Mouse (Mus musculus) forebrain, embryonic 15.5 days (tissue): Measurements from ENCODE around the gene Stxbp1. TPM values are rescaled to one million over a fixed set of nuclear protein-coding genes. Genes with fewer than 3 reads are reported as not detected.
A peak's percentile ranks its signal among the peaks of the same experiment; 100 is the strongest.

Experiments used
- ATAC-seq: fragments of 200-750 bp; cut with Nextera tagmentation; replicated peaks from 2 replicates; pipeline ENCODE4 v1.8.0; 2017; ENCODE audit warnings: mild to moderate bottlenecking, moderate TSS enrichment, moderate library complexity
- H3K27ac ChIP-seq: fragments of 300-500 bp; sonication (generic); replicated peaks from 2 replicates; pipeline ENCODE4 v1.5.1; 2015; ENCODE audit warnings: mild to moderate bottlenecking, inconsistent platforms
- H3K27me3 ChIP-seq: fragments of 300-500 bp; sonication (generic); 2 replicates; pipeline ENCODE4 v1.6.1; 2015; ENCODE audit warnings: inconsistent platforms
- H3K36me3 ChIP-seq: fragments of 300-500 bp; sonication (generic); 2 replicates; pipeline ENCODE4 v1.6.1; 2015; ENCODE audit warnings: mild to moderate bottlenecking, inconsistent platforms
- H3K4me1 ChIP-seq: fragments of 300-500 bp; sonication (generic); 2 replicates; pipeline ENCODE4 v1.6.1; 2015; ENCODE audit warnings: inconsistent platforms
- H3K4me2 ChIP-seq: fragments of 300-500 bp; sonication (generic); replicated peaks from 2 replicates; pipeline ENCODE4 v1.6.1; 2015; ENCODE audit warnings: mild to moderate bottlenecking, inconsistent platforms
- H3K4me3 ChIP-seq: fragments of 300-500 bp; sonication (generic); 2 replicates; pipeline ENCODE4 v1.5.1; 2015; ENCODE audit warnings: mild to moderate bottlenecking, inconsistent platforms
- H3K9ac ChIP-seq: fragments of 300-500 bp; sonication (generic); replicated peaks from 2 replicates; pipeline ENCODE4 v1.6.1; 2015; ENCODE audit warnings: mild to moderate bottlenecking, inconsistent platforms
- H3K9me3 ChIP-seq: fragments of 300-500 bp; sonication (generic); 2 replicates; pipeline ENCODE4 v1.6.1; 2016; ENCODE audit warnings: inconsistent platforms
- WGBS: fragments of 180-500 bp; shearing (Covaris S2); methylation state at CpG from one replicate; pipeline ENCODE4 v1.1.7; 2015; ENCODE audit warnings: mixed read lengths; 5-methylcytosine and 5-hydroxymethylcytosine counted together
- polyA plus RNA-seq: library from polyadenylated mRNA; unstranded; fragments of >200 nt; fragmentation: Nextera tagmentation; extraction: Ambion mirVana; gene quantifications from 2 replicates; pipeline ENCODE4 v1.2.1, GENCODE M21; 2015

The Stxbp1 gene
- polyA plus RNA-seq, 1 experiment from 2014 or later: 197 TPM

DNA sequence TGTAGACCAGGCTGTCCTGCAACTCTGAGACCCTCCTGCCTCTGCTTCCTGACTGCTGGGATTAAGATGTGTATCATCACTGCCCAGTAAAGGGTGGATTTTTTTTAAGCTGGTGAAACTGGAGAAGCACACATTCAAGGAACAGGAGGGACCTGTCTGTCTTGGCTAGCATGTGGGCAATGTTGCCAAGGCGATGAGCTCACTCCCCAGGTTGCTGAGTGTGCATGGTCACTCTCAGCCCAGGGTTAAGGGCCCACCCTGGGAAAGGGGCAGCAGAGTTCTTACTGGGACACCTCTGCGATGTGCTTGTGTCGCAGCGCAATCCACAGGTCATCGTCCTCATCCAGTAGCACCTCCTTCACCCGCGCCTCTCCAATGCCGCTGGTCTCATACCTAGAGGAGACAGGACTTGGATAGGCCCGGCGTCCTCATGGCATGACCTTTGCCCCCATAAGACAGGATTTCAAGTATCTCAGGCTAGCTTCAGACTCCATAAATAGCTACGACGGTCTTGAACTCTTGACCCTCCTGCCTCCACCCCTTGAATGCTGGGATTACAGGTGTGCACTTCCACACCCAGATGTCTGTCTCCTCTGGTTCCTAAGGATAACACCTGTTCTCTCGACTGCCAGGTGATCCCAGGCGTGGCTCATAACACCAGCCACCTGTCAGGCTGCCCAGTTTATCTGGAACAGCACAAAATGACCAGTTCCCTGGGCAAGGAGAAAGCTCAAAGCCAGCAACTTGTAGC is 38.1 kb downstream of the Stxbp1 start:
- no peak overlapping the region for H3K4me2 ChIP-seq
- no peak for ATAC-seq
- no peak overlapping the region for H3K4me3 ChIP-seq
- 93% methylated on average over 14 of the region's 14 CpGs for WGBS
- H3K27ac ChIP-seq: no peak overlapping the region
- H3K9ac ChIP-seq: no peak overlapping the region
- no peaks in the 10 kb centered on the region for H3K9me3 ChIP-seq
- H3K4me1 ChIP-seq: no peaks in the 10 kb centered on the region
- peaks cover 80% of the 10 kb centered on the region for H3K36me3 ChIP-seq
- no peaks in the 10 kb centered on the region for H3K27me3 ChIP-seq

DNA sequence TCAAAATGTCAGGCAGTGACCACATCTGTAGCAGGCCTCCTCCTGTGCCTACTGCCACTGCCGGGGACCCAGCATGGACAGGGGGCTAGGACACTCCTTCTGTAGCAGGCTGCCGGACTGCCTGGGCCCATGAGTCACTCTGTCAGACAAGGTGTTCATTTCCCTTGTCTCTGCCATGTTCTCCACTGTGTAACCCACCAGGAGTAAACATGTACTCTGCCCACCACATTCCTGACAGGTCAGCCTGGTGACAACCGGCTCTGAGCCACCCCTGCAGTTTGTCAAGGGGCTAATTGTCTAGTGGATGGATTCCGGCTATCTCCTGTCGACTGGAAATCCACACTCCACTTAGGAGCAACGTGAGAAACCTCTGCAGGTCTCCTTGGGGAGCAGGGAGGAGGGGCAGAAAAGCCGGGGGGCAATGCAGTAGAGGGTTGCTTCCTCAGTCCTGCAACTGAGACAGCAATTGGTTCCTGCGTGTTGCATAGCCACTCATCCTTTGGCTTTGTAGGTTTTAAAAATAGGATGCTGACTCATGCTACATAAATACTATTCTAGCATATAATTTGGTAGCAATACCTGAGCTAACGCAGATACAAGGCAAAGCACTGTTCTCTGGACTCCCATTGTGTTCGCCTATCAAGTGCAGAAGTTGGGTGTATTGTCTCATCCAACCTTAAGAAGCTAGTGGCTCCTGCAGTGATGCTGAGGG is 48.6 kb downstream of the Stxbp1 start:
- H3K27ac ChIP-seq: no peak overlapping the region
- ATAC-seq: no peak
- no peaks in the 10 kb centered on the region for H3K27me3 ChIP-seq
- 85% methylated on average over 10 of the region's 10 CpGs for WGBS
- H3K4me2 ChIP-seq: no peak overlapping the region
- H3K9ac ChIP-seq: no peak overlapping the region
- no peaks in the 10 kb centered on the region for H3K9me3 ChIP-seq
- no peaks in the 10 kb centered on the region for H3K4me1 ChIP-seq
- H3K4me3 ChIP-seq: no peak overlapping the region
- H3K36me3 ChIP-seq: peaks cover 90% of the 10 kb centered on the region

DNA sequence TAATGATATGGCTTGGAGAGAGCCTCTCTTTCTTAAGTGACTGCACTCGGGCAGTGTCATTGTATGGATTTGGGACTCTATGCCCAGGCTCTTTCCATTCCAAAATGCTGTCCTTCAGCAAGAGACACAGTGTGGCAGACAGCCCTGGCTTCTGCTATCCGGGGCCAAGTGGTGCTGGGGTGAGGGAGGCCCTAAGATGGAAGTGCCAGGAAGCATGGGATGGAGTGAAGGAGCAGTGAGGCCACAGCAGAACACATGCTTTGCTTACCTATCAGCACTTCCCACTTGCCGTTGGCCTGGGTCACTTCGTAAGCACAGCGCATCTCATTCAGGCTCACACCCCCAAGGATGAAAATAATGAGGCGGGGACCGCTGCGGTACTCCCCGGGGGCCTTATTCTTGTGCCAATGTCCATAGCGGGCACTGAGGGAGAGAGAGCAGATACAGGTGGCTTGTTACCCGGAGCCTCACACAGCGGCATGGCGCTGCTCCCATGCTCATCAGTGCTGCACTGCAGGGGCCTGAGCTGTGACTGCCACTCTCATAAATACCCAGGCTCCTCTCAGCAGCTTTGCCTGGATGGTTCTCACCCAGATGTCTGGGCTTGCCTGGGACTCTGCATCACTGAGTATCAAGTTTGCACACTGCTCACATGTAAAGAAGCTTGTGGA is 51.2 kb downstream of the Stxbp1 start:
- Histone ChIP-seq H3K4me1 (no peaks in the 10 kb centered on the region), H3K4me3 (no peak overlapping the region), H3K4me2 (no peak overlapping the region), H3K36me3 (peaks cover 73% of the 10 kb centered on the region), H3K27ac (no peak overlapping the region), H3K27me3 (no peaks in the 10 kb centered on the region), H3K9ac (no peak overlapping the region), H3K9me3 (no peaks in the 10 kb centered on the region)
- ATAC-seq: no peak
- 84% methylated on average over 13 of the region's 13 CpGs for WGBS

DNA sequence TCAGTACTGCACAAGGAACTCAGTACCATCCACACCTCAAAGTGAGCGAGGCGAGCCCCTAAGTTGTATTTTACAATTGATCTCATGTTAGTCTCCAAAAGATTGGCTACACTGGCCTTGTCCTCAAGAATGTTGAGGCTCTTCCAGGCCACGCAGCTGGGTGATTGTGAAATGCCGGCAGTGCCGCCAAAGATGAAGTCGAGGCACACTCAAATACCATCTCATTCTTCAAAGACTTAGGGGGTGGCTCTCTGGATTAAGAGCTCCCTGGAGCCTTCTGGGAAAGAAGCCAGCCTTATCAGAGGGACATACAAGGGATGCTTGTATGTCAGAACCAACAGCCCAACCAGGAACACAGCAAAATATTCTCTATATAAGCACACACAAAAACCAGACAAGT is 55.7 kb downstream of the Stxbp1 start:
- H3K9ac ChIP-seq: no peak overlapping the region
- ATAC-seq: no peak
- H3K4me1 ChIP-seq: no peaks in the 10 kb centered on the region
- H3K4me3 ChIP-seq: no peak overlapping the region
- no peak overlapping the region for H3K4me2 ChIP-seq
- 70% methylated on average over 6 of the region's 6 CpGs for WGBS
- no peaks in the 10 kb centered on the region for H3K9me3 ChIP-seq
- H3K36me3 ChIP-seq: peaks cover 35% of the 10 kb centered on the region
- 0 out of 2 replicates have a peak overlapping the region, but pooled peaks have one; percentile 16 for H3K27ac ChIP-seq
- H3K27me3 ChIP-seq: no peaks in the 10 kb centered on the region

DNA sequence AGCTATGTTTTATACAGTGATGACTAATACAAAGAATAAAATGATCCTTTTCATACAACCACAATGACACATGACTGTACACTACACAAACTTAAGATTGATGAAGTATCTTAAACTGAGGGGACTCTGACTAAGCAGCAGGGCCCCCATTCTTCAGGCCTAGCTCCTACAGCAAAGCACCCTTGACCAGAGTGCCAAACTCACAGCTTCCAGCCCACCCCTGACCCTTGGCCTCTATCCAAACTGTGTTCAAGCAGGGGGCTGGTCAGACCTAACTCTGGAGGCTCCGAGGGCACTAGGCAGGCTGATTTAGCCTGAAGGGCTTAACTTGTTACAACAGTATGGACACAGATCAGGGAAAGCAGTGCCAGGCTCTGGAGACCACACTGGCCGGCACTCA is 58.5 kb downstream of the Stxbp1 start:
- Histone ChIP-seq H3K27ac (no peak overlapping the region), H3K9ac (no peak overlapping the region), H3K4me1 (no peaks in the 10 kb centered on the region), H3K4me3 (no peak overlapping the region), H3K36me3 (peaks cover 12% of the 10 kb centered on the region; the same call in 1 of the 2 replicates), H3K27me3 (no peaks in the 10 kb centered on the region), H3K4me2 (no peak overlapping the region), H3K9me3 (no peaks in the 10 kb centered on the region)
- WGBS: 62% methylated on average over 2 of the region's 2 CpGs
- no peak for ATAC-seq

DNA sequence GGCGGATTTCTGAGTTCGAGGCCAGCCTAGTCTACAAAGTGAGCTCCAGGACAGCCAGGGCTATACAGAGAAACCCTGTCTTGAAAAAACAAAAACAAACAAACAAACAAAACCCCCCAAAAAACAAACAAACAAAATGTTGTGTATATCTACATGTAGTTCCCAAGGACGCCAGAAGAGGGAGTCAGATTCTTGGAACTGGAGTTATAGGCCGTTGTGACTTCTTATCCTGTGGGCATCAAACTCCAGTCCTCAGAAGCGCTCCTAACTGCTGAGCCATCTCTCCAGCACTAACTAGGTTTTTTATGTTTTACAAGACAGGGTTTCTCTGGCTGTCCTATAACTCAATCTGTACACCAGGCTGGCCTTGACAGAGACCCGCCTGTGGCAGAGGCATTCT is 59.9 kb downstream of the Stxbp1 start:
- WGBS: 61% methylated on average over 6 of the region's 6 CpGs
- no peak overlapping the region for H3K27ac ChIP-seq
- no peak overlapping the region for H3K4me3 ChIP-seq
- no peaks in the 10 kb centered on the region for H3K27me3 ChIP-seq
- no peak for ATAC-seq
- H3K36me3 ChIP-seq: peaks cover 8% of the 10 kb centered on the region; the same call in 1 of the 2 replicates
- H3K9ac ChIP-seq: no peak overlapping the region
- no peak overlapping the region for H3K4me2 ChIP-seq
- no peaks in the 10 kb centered on the region for H3K9me3 ChIP-seq
- H3K4me1 ChIP-seq: no peaks in the 10 kb centered on the region

DNA sequence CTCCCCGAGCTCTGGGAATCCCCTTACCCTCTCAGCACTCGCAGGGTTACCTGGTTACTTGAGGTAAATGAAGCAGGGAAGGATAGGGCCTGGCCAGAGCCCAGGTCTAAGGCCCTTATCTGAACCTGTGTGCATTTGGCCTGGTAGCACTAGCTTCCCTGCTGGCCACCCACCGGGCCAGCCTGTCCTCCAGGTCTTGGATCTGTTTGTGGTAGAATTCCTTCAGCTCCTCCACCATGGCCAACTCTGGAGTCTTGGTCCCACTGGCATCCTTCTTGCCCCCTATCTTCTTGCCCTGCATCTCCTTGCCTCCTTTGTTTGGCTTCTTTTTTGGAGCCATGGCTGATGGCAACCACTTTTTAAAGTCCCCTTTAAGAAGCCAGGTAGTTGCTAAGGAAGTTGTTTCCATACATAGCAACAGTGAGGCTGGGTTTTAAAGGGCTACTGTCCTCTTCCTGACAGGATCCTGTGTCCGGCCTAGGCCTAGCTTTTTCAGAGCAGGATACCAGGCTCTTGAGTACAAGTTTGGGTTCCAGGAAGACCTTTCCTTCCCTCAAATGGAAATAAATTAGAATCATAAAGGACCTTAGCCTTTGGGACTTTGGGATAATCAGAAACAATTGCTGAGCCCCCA is 62.9 kb downstream of the Stxbp1 start, which contains the start of gene Cfap157:
TSS of gene Cfap157 (minus strand) at position 381 of the 634 bp plus-strand sequence.
- H3K4me2 ChIP-seq: no peak within 1 kb of the TSS
- peaks cover 2% of the 10 kb centered on the region; the same call in 1 of the 2 replicates for H3K36me3 ChIP-seq
- no peak within 1 kb of the TSS for H3K27ac ChIP-seq
- no peak within 1 kb of the TSS for H3K4me3 ChIP-seq
- H3K9me3 ChIP-seq: no peaks in the 10 kb centered on the region
- H3K4me1 ChIP-seq: no peaks in the 10 kb centered on the region
- WGBS: 76% methylated on average over 4 of the region's 4 CpGs
- ATAC-seq: no peak
- H3K9ac ChIP-seq: no peak within 1 kb of the TSS
- H3K27me3 ChIP-seq: no peaks in the 10 kb centered on the region

DNA sequence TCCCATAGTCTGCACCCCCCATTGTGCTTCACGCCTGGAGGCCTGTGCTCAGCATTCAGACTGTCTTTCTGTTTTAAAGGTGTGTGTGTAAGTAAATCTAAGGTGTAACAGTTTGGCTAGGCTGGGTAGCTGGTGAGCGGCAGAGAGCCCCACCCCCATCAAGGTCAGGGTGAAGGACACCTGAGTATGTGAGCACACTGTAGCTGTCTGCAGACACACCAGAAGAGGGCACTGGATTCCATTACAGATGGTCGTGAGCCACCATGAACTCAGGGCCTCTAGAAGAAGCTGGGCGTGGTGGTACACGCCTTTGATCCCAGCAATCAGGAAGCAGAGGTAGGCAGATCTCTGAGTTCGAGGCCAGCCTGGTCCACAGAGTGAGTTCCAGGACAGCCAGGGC is 65.3 kb downstream of the Stxbp1 start:
- Histone ChIP-seq H3K9me3 (no peaks in the 10 kb centered on the region), H3K27me3 (no peaks in the 10 kb centered on the region), H3K4me3 (no peak overlapping the region), H3K27ac (no peak overlapping the region), H3K36me3 (no peaks in the 10 kb centered on the region), H3K4me1 (no peaks in the 10 kb centered on the region), H3K4me2 (no peak overlapping the region), H3K9ac (no peak overlapping the region)
- 81% methylated on average over 6 of the region's 6 CpGs for WGBS
- ATAC-seq: no peak

DNA sequence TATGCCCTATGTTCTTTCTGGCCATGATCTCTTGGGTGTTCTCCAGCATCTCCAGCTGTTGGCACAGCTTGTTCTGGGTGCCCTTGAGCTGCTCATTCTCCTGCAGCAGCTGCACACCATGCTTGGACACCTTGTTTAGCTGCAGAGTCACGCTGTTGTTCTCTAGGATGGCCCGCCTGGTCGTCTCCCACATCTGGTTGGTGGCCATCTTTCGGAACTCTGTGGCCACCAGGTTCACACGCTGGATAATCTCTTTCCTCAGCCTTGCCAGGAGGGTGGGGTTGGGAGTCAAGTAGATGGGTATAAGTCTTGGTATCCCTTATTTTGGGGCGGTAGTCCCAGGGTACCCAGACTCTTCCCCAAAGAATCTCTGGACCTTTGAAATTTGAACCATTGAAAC is 67.3 kb downstream of the Stxbp1 start:
- no peaks in the 10 kb centered on the region for H3K9me3 ChIP-seq
- WGBS: 91% methylated on average over 6 of the region's 6 CpGs
- H3K27ac ChIP-seq: no peak overlapping the region
- peaks cover 14% of the 10 kb centered on the region for H3K4me1 ChIP-seq
- no peak overlapping the region for H3K4me2 ChIP-seq
- no peaks in the 10 kb centered on the region for H3K36me3 ChIP-seq
- H3K27me3 ChIP-seq: 0 out of 2 replicates have a peak, but pooled peaks cover 2% of the 10 kb centered on the region
- H3K9ac ChIP-seq: no peak overlapping the region
- ATAC-seq: no peak
- no peak overlapping the region for H3K4me3 ChIP-seq

DNA sequence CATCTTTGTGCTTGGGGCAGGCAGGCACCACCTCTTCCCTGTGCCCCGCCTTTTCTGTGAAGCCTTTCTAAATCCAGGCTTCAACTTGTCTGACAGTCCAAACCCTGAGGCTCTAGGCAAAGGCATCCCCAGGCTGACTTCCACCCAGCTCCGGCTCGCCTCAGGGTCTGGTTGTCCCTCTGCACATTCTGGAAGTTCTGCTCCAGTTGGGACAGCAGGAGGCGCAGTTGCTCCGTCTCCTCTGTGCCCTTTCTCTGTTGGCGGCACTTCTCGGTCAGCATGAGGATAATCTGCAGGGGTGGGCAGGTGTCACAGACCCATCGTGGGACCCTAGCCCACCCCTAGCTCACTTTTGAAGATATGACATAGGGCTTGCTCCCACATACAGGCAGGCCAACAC is 67.9 kb downstream of the Stxbp1 start:
- Histone ChIP-seq H3K9ac (no peak overlapping the region), H3K4me2 (no peak overlapping the region), H3K36me3 (no peaks in the 10 kb centered on the region), H3K4me3 (no peak overlapping the region), H3K27ac (no peak overlapping the region), H3K9me3 (no peaks in the 10 kb centered on the region), H3K27me3 (0 out of 2 replicates have a peak, but pooled peaks cover 2% of the 10 kb centered on the region), H3K4me1 (peaks cover 14% of the 10 kb centered on the region)
- no peak for ATAC-seq
- 14% methylated on average over 8 of the region's 8 CpGs for WGBS

DNA sequence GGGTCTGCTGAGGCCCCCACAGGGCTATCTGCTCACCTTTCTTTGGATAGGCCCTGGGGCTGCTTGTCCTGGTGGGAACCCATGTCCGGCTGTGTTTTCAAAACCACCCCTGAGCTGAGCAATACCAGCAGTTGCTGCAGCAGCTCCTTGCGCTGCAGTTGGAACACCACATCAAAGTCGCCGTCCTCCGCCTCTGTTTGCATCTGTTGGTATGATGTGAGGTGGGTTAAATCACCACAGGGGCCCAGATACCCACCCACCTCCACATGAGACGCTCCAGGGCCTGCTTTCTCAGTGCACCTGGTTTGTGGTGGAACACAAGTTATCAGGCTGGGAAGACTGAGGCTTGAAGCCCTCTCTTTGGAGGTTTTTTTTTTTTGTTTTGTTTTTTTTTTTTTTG is 69.0 kb downstream of the Stxbp1 start:
- Histone ChIP-seq H3K27me3 (0 out of 2 replicates have a peak, but pooled peaks cover 2% of the 10 kb centered on the region), H3K4me2 (no peak overlapping the region), H3K4me3 (no peak overlapping the region), H3K9me3 (no peaks in the 10 kb centered on the region), H3K36me3 (no peaks in the 10 kb centered on the region), H3K4me1 (peaks cover 14% of the 10 kb centered on the region), H3K9ac (no peak overlapping the region), H3K27ac (no peak overlapping the region)
- no peak for ATAC-seq
- 91% methylated on average over 6 of the region's 6 CpGs for WGBS
